Mouse (Mus musculus) splenic B cell, adult 2 months (primary cell): ENCODE measurements around the gene Surf1.

ENCODE experiments used
- DNase-seq: peaks from one replicate; pipeline ENCODE4 v3.0.0-alpha.2; 2011; ENCODE audit warnings: low read depth, low spot score
- H3K27me3 ChIP-seq: 2 replicates; pipeline ENCODE4 v1.6.1; 2012; ENCODE audit warnings: mild to moderate bottlenecking, low read length, moderate library complexity, mixed read lengths; ENCODE audit not compliant: control insufficient read depth, poor library complexity, insufficient read depth, severe bottlenecking
- H3K36me3 ChIP-seq: 2 replicates; pipeline ENCODE4 v1.6.1; 2012; ENCODE audit warnings: mild to moderate bottlenecking, low read length, moderate library complexity, mixed read lengths; ENCODE audit not compliant: control insufficient read depth, poor library complexity, insufficient read depth, severe bottlenecking

Gene Surf1

GRCm38 (mm10) chr2:26936425-26936824, 20.1 kb upstream of the Surf1 start:
- Histone ChIP-seq H3K27me3 (no peaks in the 10 kb centered on the region), H3K36me3 (no peaks in the 10 kb centered on the region)
- no peak for DNase-seq

- no peak for DNase-seq
- H3K27me3 ChIP-seq = no peaks in the 10 kb centered on the region
- no peaks in the 10 kb centered on the region for H3K36me3 ChIP-seq
These were observed 19.0 kb upstream of the Surf1 start for GRCm38 (mm10) chr2:26935286-26935685.

DNA sequence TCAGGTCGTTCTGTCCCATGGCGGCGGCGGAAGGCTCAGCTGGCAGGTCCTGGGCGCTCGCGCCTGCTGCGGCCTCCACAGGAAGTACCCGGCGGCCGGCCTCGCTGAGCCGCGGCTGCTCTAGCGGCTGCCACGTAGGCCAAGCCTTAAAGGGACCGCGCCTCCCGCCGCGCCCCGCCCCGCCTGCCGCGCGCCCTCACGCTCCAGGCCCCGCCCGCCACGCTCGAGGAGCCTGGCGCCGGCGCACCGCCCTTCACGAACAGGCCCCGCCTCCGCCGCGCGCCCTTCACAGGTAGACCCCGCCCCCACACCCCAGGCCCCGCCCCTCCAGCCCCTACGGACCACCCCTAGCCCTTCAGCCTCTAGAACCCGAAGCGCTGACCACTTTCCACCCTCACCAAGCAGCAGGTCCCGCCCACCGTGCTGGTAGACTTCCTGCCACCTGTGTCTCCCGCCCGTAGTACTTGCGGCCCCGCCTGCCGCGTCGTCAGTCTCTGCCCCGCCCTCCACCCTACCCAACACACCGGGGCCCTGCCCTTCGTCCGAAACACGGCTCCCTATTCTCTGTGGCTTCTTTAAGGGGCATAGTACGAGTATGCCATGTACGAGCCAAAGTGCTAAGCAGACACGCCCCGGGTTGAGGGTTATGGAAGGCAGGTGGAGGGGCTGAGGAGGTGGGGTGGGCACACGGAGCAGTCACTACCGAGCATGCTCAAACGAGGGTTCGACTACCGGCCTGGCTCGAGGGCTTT, 17.1 kb upstream of the Surf1 start, which contains the start of the genes Surf4 and Stkld1:
TSS of gene Surf4 (minus strand) at position 625 of the 752 bp plus-strand sequence.
TSS of gene Stkld1 (plus strand) at position 744 of the 752 bp plus-strand sequence.
- peak; percentile 97 for DNase-seq
- no peaks in the 10 kb centered on the region for H3K27me3 ChIP-seq
- no peaks in the 10 kb centered on the region for H3K36me3 ChIP-seq

DNA sequence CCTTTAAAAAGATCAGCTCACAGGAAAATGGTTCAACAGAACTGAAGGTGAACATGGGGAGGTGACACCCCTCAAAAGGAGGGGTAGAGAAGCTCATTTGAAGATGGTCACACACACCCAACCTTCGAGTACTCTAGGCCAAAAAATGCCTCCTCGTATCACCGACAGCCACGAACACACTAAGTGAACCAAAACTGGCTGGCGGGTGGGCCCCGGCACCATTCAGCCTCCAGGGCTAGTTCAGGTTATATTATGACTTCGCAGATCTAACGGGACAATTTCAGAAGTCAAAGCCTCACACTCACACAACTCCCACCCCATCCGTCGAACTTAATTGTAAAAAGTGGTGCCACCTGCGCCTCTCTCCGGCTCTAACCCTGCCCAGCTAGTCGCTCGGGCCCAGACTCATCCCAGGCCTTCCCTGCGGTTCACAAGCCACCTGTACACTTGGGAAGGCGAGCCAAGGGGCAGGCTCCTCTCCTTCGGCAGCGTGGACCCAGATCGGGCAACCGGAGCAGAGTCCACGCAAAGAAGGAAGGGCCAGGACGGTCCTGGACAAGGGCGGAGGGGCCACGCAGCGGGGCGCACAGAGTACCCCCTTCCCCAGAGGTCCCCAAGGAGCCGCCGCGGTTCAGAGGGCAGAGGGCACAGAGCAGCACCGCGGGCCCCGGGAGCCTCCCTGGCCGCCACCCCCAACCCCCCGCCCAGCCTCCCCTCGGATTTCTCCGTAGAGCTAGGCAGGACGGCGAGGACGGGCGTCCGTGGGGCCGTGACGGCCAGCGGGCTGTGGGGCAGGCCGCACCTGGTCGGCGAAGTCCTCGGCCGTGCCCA, 16.4 kb upstream of the Surf1 start:
- peak; percentile 34 for DNase-seq
- Histone ChIP-seq H3K36me3 (no peaks in the 10 kb centered on the region), H3K27me3 (no peaks in the 10 kb centered on the region)

GRCm38 (mm10) chr2:26930390-26930789, 14.1 kb upstream of the Surf1 start:
- Histone ChIP-seq H3K36me3 (no peaks in the 10 kb centered on the region), H3K27me3 (no peaks in the 10 kb centered on the region)
- DNase-seq = peak; percentile 84

GRCm38 (mm10) chr2:26927745-26928476, 11.6 kb upstream of the Surf1 start:
- Histone ChIP-seq H3K36me3 (peaks cover 4% of the 10 kb centered on the region), H3K27me3 (no peaks in the 10 kb centered on the region)
- DNase-seq = no peak

DNA sequence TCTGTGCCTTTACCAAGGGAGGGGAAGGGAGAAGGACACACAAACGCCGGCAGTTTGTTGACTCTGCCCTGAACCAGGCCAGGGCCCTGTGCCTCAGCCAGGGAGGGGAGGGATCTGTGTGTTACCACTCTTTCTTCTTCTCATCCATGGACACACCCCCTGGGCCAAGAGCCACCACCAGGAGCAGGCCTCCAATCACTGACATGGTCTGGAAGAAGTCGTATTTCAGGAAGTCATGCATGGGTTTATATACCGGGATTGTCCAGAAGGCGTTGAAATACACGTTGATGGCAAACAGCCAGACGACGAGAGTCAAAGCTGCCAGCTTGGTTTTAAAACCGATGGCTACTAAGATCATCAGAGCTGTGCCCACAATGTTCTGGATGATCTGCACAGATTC, 5.5 kb upstream of the Surf1 start:
- H3K36me3 ChIP-seq = peaks cover 11% of the 10 kb centered on the region
- no peaks in the 10 kb centered on the region for H3K27me3 ChIP-seq
- DNase-seq = no peak

DNA sequence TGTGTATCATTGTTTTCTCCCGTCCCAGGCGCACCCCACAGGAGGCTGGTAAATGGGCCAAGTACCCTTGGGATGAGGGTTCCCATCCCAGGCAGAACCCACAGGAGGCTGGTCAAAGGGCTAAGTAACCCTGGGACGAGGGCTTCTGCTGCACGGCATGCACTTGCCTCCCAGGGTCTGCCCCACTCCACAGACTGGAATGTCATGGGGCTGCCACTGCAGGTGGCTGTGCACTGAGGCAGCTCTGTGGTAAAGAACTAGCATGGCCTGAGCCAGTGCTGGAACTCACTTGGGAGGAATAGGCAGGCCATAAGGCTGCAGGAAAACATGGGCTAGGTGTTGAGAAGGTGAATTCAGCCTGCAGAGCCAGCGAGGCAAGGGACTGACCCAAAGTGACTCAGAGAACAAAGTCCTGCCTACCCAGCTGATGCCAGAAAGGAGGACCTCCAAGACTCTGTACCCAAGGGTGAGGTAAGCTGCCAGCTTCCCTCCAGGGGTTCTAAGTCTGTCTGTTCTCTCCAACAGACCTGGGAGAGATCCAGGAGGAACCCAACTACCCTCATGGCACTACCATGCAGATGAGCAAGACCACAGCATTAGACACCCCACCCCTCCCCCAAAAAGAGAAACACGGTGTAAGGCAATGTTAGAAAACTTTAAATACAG, 4.0 kb upstream of the Surf1 start:
- Histone ChIP-seq H3K36me3 (peaks cover 11% of the 10 kb centered on the region), H3K27me3 (no peaks in the 10 kb centered on the region)
- no peak for DNase-seq

GRCm38 (mm10) chr2:26919684-26920083, 3.4 kb upstream of the Surf1 start:
- peaks cover 11% of the 10 kb centered on the region for H3K36me3 ChIP-seq

GRCm38 (mm10) chr2:26916738-26917137, 408 bp upstream of the Surf1 start:
- Histone ChIP-seq H3K27me3 (no peaks in the 10 kb centered on the region), H3K36me3 (peaks cover 12% of the 10 kb centered on the region)
- DNase-seq = no peak

More at GRCm38 (mm10) chr2:26919684-26920083, 3.4 kb upstream of the Surf1 start:
- no peaks in the 10 kb centered on the region for H3K27me3 ChIP-seq
- no peak for DNase-seq

- H3K27me3 ChIP-seq = no peaks in the 10 kb centered on the region
- no peak for DNase-seq
- H3K36me3 ChIP-seq = peaks cover 14% of the 10 kb centered on the region
These were observed 2.0 kb downstream of the Surf1 start for GRCm38 (mm10) chr2:26914148-26914941.

- DNase-seq = no peak
- Histone ChIP-seq H3K27me3 (no peaks in the 10 kb centered on the region), H3K36me3 (peaks cover 14% of the 10 kb centered on the region)
These were observed 2.7 kb downstream of the Surf1 start for GRCm38 (mm10) chr2:26913416-26914147.

GRCm38 (mm10) chr2:26912253-26912770, 4.0 kb downstream of the Surf1 start:
- no peaks in the 10 kb centered on the region for H3K27me3 ChIP-seq
- no peak for DNase-seq
- H3K36me3 ChIP-seq = peaks cover 14% of the 10 kb centered on the region
